ENCODE assay signal across 9 mouse cellular contexts in the genomic region with DNA sequence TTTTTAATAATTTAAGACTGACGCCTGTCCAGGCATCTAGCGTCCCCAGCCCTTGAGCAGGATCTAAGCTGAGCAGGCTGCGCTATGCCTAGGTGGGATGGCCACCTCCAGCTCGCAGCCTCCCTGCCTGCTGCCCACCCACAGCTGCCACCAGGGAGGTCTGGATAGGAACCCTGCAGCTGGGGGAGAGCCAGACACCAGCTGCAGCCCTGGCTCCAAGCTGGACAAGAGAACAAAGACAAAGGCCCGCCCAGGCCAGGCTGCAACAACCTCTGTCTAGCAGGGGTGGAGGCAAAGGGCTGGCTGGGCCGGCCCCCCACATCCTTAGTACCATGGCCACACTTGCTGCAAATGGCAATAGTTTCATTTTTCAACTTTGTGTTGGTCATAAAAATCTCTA. TPM values are rescaled to one million over a fixed set of nuclear protein-coding genes. Genes with fewer than 3 reads are reported as not detected.
DNase-seq lines count a peak whose midpoint lies in the region; ATAC-seq and TF ChIP-seq lines count a peak whose summit lies in the region.
"Had no signal": no experiment of that assay in that cellular context is flagged by ENCODE, and none has a peak within 500 bp of the region (broad histone marks: within the 10 kb centered on the region; RNA-seq: fewer than 3 reads in every experiment).

No protein-coding gene starts in this region.

- H3K4me1 ChIP-seq in forebrain, embryonic 15.5 days: peaks cover 64% of the 10 kb centered on the region
- peaks cover 73% of the 10 kb centered on the region for H3K4me1 ChIP-seq in kidney, embryonic 15.5 days

- WGBS in forebrain, embryonic 15.5 days: 7% methylated on average over 6 of the region's 6 CpGs
- 16% methylated on average over 6 of the region's 6 CpGs for WGBS in kidney, embryonic 15.5 days

- no peaks in the 10 kb centered on the region for H3K36me3 ChIP-seq in forebrain, embryonic 15.5 days
- 0 out of 2 replicates have a peak, but pooled peaks cover 5% of the 10 kb centered on the region for H3K36me3 ChIP-seq in kidney, embryonic 15.5 days
- H3K36me3 ChIP-seq in myocyte (ENCODE audit: control insufficient read depth, insufficient read depth): no peaks in the 10 kb centered on the region

- peak overlapping the region; percentile 8; the same call in 1 of the 2 replicates for H3K9ac ChIP-seq in forebrain, embryonic 15.5 days (replicated peaks)
- H3K9ac ChIP-seq in kidney, embryonic 15.5 days: peak overlapping the region; percentile 5; the same call in 1 of the 2 replicates
- H3K9ac ChIP-seq: liver, embryonic 14.5 days had no signal

- no peaks in the 10 kb centered on the region for H3K9me3 ChIP-seq in forebrain, embryonic 15.5 days
- no peaks in the 10 kb centered on the region for H3K9me3 ChIP-seq in kidney, embryonic 15.5 days (replicated peaks)

- ATAC-seq in frontal cortex, adult (ENCODE audit: low TSS enrichment): 0 out of 2 replicates have a peak, but pooled peaks have one; percentile 14
- peak; percentile 39 for ATAC-seq in forebrain, embryonic 15.5 days (replicated peaks)
- ATAC-seq in kidney, embryonic 15.5 days (replicated peaks; ENCODE audit: low FRiP score): peak; percentile 71

- H3K79me2 ChIP-seq in myocyte (ENCODE audit: control insufficient read depth, insufficient read depth): no peaks in the 10 kb centered on the region

- H3K4me2 ChIP-seq in forebrain, embryonic 15.5 days (replicated peaks): no peak overlapping the region
- no peak overlapping the region for H3K4me2 ChIP-seq in kidney, embryonic 15.5 days
- H3K4me2 ChIP-seq in myocyte (ENCODE audit: low read depth): peak overlapping the region; percentile 53

- no peak overlapping the region for H3ac ChIP-seq in myocyte (ENCODE audit: control insufficient read depth, insufficient read length)

- no peak overlapping the region for H3K4me3 ChIP-seq in forebrain, embryonic 15.5 days
- H3K4me3 ChIP-seq in kidney, embryonic 15.5 days (replicated peaks): no peak overlapping the region
- H3K4me3 ChIP-seq in myocyte: no peak overlapping the region

- DNase-seq in frontal cortex, postnatal 10 days (ENCODE audit: low spot score in 2 of 2): no peak
- peak; percentile 67 for DNase-seq in adrenal gland, postnatal 10 days
- DNase-seq in T-cell, adult 2 months (ENCODE audit: low spot score): no peak
- DNase-seq in frontal cortex, adult 2 months (ENCODE audit: extremely low spot score in 1 of 2, low spot score in 1 of 2): no peak

- H3K27me3 ChIP-seq in forebrain, embryonic 15.5 days: no peaks in the 10 kb centered on the region
- no peaks in the 10 kb centered on the region for H3K27me3 ChIP-seq in kidney, embryonic 15.5 days
- H3K27me3 ChIP-seq in myocyte (ENCODE audit: control insufficient read depth, insufficient read depth, insufficient read length): no peaks in the 10 kb centered on the region

- no peak for TF ChIP-seq POLR2A in myocyte (IDR thresholded peaks at IDR 0.05; ENCODE audit: insufficient read length, low read depth)

- peak overlapping the region; percentile 62 for H3K27ac ChIP-seq in forebrain, embryonic 15.5 days (replicated peaks)
- peak overlapping the region; percentile 67 for H3K27ac ChIP-seq in kidney, embryonic 15.5 days
- H3K27ac ChIP-seq: liver, embryonic 14.5 days had no signal

TF ChIP-seq in myocyte, 11 proteins besides CTCF, POLR2A, EP300 and RAD21:
- TF ChIP-seq POLR2AphosphoS2 (IDR thresholded peaks at IDR 0.05; ENCODE audit: insufficient read length, low read depth) (peak; percentile 42), MYOD1 (IDR thresholded peaks at IDR 0.05; ENCODE audit: control insufficient read depth in 1 of 3, insufficient read length in 2 of 3, low read depth in 2 of 3) (peak in 2 of 3 experiments; percentile 73), E2F4 (IDR thresholded peaks at IDR 0.05; ENCODE audit: insufficient read depth) (no peak), MYOG (IDR thresholded peaks at IDR 0.05; ENCODE audit: control insufficient read depth in 1 of 3, insufficient read depth in 1 of 3, insufficient read length in 2 of 3, low read depth in 2 of 3) (peak in 2 of 3 experiments; percentile 46 to 53)

RNA-seq across cellular contexts. Expression of gene BC034090, which starts 31.8 kb away (rescaled TPM):
- 10 to 100 TPM; 22.3 to 26.2 TPM for total RNA-seq in adrenal gland, postnatal 10 days (2021)
- polyA plus RNA-seq in forebrain, embryonic 15.5 days (2015; fragmentation: Nextera tagmentation; extraction: Ambion mirVana): 3.3 and 4.9 TPM in 2 replicates
- polyA plus RNA-seq in kidney, embryonic 15.5 days (2015; fragmentation: Nextera tagmentation; extraction: Ambion mirVana): 7.0 and 7.2 TPM in 2 replicates
- 11.1 TPM for polyA plus RNA-seq in myocyte (2012; fragmentation: generic; extraction: Trizol)
- 15.4 and 16.3 TPM in 2 replicates for polyA plus RNA-seq in frontal cortex, adult 2 months (2012; rRNA removed)

RNA-seq across cellular contexts. Expression of gene Stx6, which starts 54.0 kb away (rescaled TPM):
- total RNA-seq in adrenal gland, postnatal 10 days (2021): 10 to 100 TPM; 47.9 to 65.0 TPM
- polyA plus RNA-seq in forebrain, embryonic 15.5 days (2015; fragmentation: Nextera tagmentation; extraction: Ambion mirVana): 129 and 131 TPM in 2 replicates
- polyA plus RNA-seq in kidney, embryonic 15.5 days (2015; fragmentation: Nextera tagmentation; extraction: Ambion mirVana): 65.5 and 82.4 TPM in 2 replicates
- 26.0 TPM for polyA plus RNA-seq in myocyte (2012; fragmentation: generic; extraction: Trizol)
- polyA plus RNA-seq in frontal cortex, adult 2 months (2012; rRNA removed): 96.1 and 112 TPM in 2 replicates

Comparison
In these comparisons a context has a peak if more than half of its experiments do, and no peak if none do; other contexts are left out.
1. ATAC-seq: peak in every context shown above with its lines; median percentile 71 in kidney, embryonic 15.5 days; 39 in forebrain, embryonic 15.5 days; 14 in frontal cortex, adult.